Mouse (Mus musculus) CD4-positive naive resting alpha-beta T cell, adult 76 days (primary cell): Measurements from ENCODE around the gene Cdk5rap1. TPM values are rescaled to one million over a fixed set of nuclear protein-coding genes. Genes with fewer than 3 reads are reported as not detected.

Experiments
- total RNA-seq: library from RNA; stranded (reverse); gene quantifications from one replicate; pipeline ENCODE4 v1.2.4, GENCODE M21; 2023

Gene Cdk5rap1
- total RNA-seq: 19.3 TPM

DNA sequence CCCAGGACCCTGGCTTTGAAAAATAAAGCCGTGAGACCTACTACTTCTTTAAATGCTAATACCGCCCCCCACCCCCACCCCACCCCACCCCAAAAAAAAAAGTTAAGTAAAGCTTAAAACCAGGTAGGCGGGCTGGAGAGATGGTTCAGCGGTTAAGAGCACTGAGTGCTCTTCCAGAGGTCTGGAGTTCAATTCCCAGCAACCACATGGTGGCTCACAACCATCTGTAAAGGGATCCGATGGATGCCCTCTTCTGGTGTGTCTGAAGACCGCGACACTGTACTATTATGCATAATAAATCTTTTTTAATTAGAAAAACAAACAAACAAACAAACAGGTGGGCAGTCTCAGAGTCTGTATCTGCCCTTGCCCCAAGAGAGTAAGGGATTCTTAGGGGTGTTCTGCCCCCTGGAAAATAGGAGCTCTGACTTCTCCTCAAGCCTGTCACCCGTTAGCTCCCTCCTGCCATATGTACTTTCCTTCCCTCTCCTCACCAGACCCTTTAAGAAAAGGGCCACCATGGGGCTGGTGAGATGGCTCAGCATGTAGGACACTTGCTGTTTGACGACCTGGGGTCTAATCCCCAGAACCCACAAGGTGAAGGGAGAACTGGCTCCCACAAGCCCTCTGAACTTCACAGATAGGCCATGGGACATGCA, at the start of gene Cdk5rap1:
Gene Cdk5rap1 (minus strand): TSS at position 169 of the 659 bp plus-strand sequence.

DNA sequence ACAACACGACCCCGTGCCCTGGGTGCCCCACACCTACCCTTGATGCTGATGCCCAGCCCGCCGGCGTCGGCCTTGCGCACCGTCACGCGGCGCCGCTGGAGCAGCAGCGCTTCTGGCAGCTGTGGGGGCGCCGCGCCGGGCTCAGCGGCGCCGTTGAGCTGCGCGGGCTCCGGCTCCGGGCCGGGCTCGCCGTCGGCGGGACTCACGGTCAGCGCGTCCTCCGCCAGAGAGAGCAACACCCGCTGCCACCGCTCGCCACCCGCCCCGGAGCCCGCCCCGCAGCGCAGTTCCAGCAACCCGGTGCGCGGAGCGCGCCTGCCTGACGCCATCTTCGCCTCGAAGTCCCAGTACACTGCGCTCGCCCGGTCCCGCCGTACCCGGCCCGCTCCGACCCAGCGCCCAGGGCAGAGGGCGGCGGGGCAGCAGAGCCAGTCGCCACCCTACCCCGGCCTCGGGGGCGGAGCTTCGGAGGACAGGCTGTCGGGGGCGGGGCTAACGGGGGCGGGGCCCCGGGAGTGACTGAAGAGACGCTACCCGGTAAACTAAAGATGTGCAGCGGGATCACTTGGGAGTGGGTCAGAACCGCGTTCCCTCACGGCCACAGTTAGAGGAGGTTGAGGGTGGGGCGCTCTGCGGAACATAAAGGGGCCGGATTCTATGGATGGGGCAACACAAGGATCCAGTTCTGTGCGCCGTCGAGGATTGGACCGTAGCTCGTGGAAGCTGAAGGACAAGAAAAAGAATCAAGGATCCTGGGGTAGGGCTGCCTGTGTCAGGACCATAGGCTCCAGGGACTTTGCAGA, 35.0 kb upstream of the Cdk5rap1 start, which contains the start of gene Snta1:
Gene Snta1 (minus strand): TSS at position 457 of the 803 bp plus-strand sequence.

DNA sequence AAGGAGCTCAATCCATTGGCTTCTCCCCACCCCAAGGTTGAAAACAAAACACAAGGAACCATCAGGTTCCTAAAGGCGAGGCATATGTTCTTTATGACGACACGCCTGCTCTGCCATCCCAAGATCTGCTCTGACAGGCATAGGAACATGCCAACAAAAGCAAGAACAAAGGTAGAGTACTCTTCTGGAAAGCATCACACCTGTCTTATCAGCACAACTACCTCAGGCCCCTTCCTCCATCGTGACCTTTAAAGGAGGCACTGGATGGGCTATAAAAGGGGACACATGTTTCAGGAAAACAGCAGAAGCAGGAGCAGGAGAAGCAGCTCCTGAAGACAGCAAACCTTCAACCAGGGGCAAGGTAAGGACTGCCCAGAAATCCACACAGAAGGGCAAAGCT, 65.9 kb downstream of the Cdk5rap1 start, which contains the start of gene Bpifb9b:
Gene Bpifb9b (plus strand): TSS at position 301 of the 400 bp plus-strand sequence.

Other genes starting within 250 kb of the Cdk5rap1 start
- gene Bpifa3, start 242.7 kb downstream of the Cdk5rap1 start, total RNA-seq: not detected
- gene Bpifa1, start 230.1 kb downstream of the Cdk5rap1 start, total RNA-seq: not detected
- not detected for gene Bpifa5, start 210.4 kb downstream of the Cdk5rap1 start, total RNA-seq
- gene Bpifb1, start 182.2 kb downstream of the Cdk5rap1 start, total RNA-seq: not detected
- gene Bpifb5, start 149.3 kb downstream of the Cdk5rap1 start, total RNA-seq: not detected
- gene Bpifb9a, start 115.2 kb downstream of the Cdk5rap1 start, total RNA-seq: not detected
- gene Bpifb9b, start 65.8 kb downstream of the Cdk5rap1 start, total RNA-seq: not detected
- not detected for gene Snta1, start 35.1 kb upstream of the Cdk5rap1 start, total RNA-seq
- gene Cbfa2t2, start 63.5 kb upstream of the Cdk5rap1 start, total RNA-seq: 37.5 TPM
- 1.8 TPM for gene 1700003F12Rik, start 174.1 kb upstream of the Cdk5rap1 start, total RNA-seq
- 1.8 TPM for gene Actl10, start 178.8 kb upstream of the Cdk5rap1 start, total RNA-seq
- gene Necab3, start 185.9 kb upstream of the Cdk5rap1 start, total RNA-seq: 2.8 TPM
- gene E2f1, start 196.9 kb upstream of the Cdk5rap1 start, total RNA-seq: 1.9 TPM
- gene Pxmp4, start 230.7 kb upstream of the Cdk5rap1 start, total RNA-seq: 5.6 TPM
- gene Zfp341, start 240.3 kb upstream of the Cdk5rap1 start, total RNA-seq: 6.3 TPM
- not detected for gene 4930519P11Rik, start 240.4 kb upstream of the Cdk5rap1 start, total RNA-seq